Mouse (Mus musculus) forebrain, embryonic 15.5 days (tissue): ENCODE measurements at regions not wholly inside any gene's neighbourhood (a gene's known extent, or its start where the extent isn't known, plus 50 kb on each side); places are given as distances from the start of the nearest gene placed in this dataset.
A peak's percentile ranks its signal among the peaks of the same experiment; 100 is the strongest.

Experiments
- ATAC-seq: fragments of 200-750 bp; cut with Nextera tagmentation; replicated peaks from 2 replicates; pipeline ENCODE4 v1.8.0; 2017; ENCODE audit warnings: mild to moderate bottlenecking, moderate TSS enrichment, moderate library complexity
- H3K27ac ChIP-seq: fragments of 300-500 bp; sonication (generic); replicated peaks from 2 replicates; pipeline ENCODE4 v1.5.1; 2015; ENCODE audit warnings: mild to moderate bottlenecking, inconsistent platforms
- H3K27me3 ChIP-seq: fragments of 300-500 bp; sonication (generic); 2 replicates; pipeline ENCODE4 v1.6.1; 2015; ENCODE audit warnings: inconsistent platforms
- H3K36me3 ChIP-seq: fragments of 300-500 bp; sonication (generic); 2 replicates; pipeline ENCODE4 v1.6.1; 2015; ENCODE audit warnings: mild to moderate bottlenecking, inconsistent platforms
- H3K4me1 ChIP-seq: fragments of 300-500 bp; sonication (generic); 2 replicates; pipeline ENCODE4 v1.6.1; 2015; ENCODE audit warnings: inconsistent platforms
- H3K4me2 ChIP-seq: fragments of 300-500 bp; sonication (generic); replicated peaks from 2 replicates; pipeline ENCODE4 v1.6.1; 2015; ENCODE audit warnings: mild to moderate bottlenecking, inconsistent platforms
- H3K4me3 ChIP-seq: fragments of 300-500 bp; sonication (generic); 2 replicates; pipeline ENCODE4 v1.5.1; 2015; ENCODE audit warnings: mild to moderate bottlenecking, inconsistent platforms
- H3K9ac ChIP-seq: fragments of 300-500 bp; sonication (generic); replicated peaks from 2 replicates; pipeline ENCODE4 v1.6.1; 2015; ENCODE audit warnings: mild to moderate bottlenecking, inconsistent platforms
- H3K9me3 ChIP-seq: fragments of 300-500 bp; sonication (generic); 2 replicates; pipeline ENCODE4 v1.6.1; 2016; ENCODE audit warnings: inconsistent platforms
- WGBS: fragments of 180-500 bp; shearing (Covaris S2); methylation state at CpG from one replicate; pipeline ENCODE4 v1.1.7; 2015; ENCODE audit warnings: mixed read lengths; 5-methylcytosine and 5-hydroxymethylcytosine counted together

DNA sequence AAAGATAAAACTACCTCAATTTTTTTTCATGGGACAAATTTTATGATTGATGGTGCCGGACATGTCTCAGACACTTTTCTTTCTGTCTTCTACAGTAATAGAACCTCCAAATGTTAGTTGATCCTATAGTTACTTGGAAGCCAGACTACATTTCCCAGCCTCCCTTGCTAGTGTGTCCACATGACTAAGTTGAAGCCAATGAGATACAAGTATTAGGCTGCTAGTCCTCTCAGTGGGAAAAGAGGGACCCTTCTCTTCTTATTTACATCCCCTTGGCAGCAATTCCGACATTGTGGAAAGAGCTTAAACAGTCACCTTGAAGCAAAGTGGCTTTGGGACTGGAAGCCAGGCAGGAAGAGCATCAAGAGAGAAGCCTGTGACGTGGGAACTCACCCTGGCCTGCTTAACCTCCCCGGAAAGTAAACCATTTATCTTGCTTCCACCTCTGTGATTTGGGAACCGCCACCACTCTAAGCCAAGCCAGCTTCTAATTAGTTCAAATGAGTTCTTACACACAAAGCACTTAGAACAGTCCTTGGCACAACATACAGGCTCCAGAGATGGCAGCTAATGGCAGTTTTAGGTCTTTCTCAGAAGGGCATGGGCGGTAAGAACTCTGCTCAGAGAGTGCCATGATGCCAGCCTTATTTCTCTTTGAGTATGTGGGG is 241.4 kb upstream of the Gm4791 start:
- H3K4me1 ChIP-seq, result peaks cover 8% of the 10 kb centered on the region; the same call in 1 of the 2 replicates
- H3K27ac ChIP-seq, result peak overlapping the region; percentile 62
- WGBS, result 46% methylated on average over 6 of the region's 6 CpGs
- no peaks in the 10 kb centered on the region for H3K9me3 ChIP-seq
- peak; percentile 80 for ATAC-seq
- H3K27me3 ChIP-seq, result no peaks in the 10 kb centered on the region
- no peak overlapping the region for H3K9ac ChIP-seq
- H3K36me3 ChIP-seq, result no peaks in the 10 kb centered on the region
- peak overlapping the region; percentile 32 for H3K4me2 ChIP-seq
- H3K4me3 ChIP-seq, result 0 out of 2 replicates have a peak overlapping the region, but pooled peaks have one; percentile 13

DNA sequence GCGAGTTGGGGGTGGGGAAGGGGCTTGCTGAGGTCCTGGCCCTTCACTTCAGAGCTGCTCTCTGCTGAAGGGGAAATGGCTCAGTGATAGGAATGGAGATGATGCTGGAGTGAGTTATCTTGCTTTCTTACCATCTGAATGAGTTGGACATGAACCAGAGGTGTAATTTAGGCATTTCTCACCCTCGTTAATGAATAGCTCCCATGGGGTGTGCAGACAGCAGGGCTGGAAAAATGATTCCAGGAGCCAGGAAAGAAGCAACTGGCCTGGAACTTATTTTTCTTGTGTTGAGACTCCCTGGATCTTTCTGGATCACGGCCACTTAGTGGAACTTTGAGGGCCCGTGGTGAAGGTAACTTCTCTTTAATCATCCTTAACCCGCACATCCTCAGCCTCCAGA is 246.6 kb upstream of the Gm4791 start:
- no peak overlapping the region for H3K9ac ChIP-seq
- H3K36me3 ChIP-seq, result no peaks in the 10 kb centered on the region
- peaks cover 21% of the 10 kb centered on the region for H3K4me1 ChIP-seq
- no peaks in the 10 kb centered on the region for H3K9me3 ChIP-seq
- H3K4me2 ChIP-seq, result no peak overlapping the region
- H3K4me3 ChIP-seq, result no peak overlapping the region
- no peak for ATAC-seq
- H3K27ac ChIP-seq, result peak overlapping the region; percentile 16; the same call in 1 of the 2 replicates
- 35% methylated on average over 5 of the region's 5 CpGs for WGBS
- H3K27me3 ChIP-seq, result no peaks in the 10 kb centered on the region

DNA sequence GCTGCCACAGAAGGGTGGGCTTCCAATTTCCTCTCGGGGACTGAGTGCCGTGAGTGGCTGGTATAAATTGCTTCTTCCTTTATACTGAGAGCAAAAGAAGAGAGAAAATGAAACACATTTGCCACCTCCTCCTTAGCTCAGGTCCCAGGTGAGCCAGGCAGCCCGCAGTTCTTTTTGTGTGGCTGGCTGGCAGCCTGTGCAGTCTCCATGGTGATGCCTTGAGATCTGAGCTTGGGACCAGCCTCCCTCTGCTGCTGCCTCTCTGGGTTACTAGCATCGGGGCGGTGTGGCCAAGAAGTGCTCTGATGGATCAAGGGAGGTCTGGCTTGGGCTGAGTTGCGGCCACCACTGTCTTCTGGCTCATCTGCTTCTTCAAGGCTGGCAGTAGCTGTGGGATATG is 249.1 kb upstream of the Gm4791 start:
- Histone ChIP-seq H3K27ac (0 out of 2 replicates have a peak overlapping the region, but pooled peaks have one; percentile 4), H3K4me3 (no peak overlapping the region), H3K9me3 (no peaks in the 10 kb centered on the region), H3K4me2 (no peak overlapping the region), H3K4me1 (peaks cover 29% of the 10 kb centered on the region), H3K27me3 (no peaks in the 10 kb centered on the region), H3K9ac (no peak overlapping the region), H3K36me3 (no peaks in the 10 kb centered on the region)
- WGBS, result 61% methylated on average over 6 of the region's 6 CpGs
- ATAC-seq, result no peak

DNA sequence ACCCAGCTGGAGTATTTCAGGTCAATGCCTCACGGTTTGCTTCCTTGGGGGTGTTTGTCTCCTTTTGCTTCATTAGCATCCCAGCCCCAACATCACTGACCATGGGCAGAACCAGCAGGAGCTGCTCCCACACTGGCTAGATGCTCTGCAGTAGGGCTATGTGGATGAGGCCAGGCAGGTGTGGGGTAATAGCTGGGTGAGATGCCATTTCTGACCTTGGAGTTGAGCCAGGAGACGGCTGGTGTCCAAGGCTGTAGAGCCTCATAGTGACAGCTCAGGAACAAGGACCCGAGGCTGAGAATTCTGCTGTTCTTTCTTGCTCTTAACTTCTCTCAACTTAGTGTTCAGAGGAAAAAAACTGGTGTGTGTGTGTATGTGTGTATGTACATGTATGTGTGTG is 252.3 kb upstream of the Gm4791 start:
- no peaks in the 10 kb centered on the region for H3K27me3 ChIP-seq
- H3K36me3 ChIP-seq, result no peaks in the 10 kb centered on the region
- no peak overlapping the region for H3K4me2 ChIP-seq
- no peaks in the 10 kb centered on the region for H3K9me3 ChIP-seq
- no peak overlapping the region for H3K27ac ChIP-seq
- H3K9ac ChIP-seq, result no peak overlapping the region
- WGBS, result 56% methylated on average over 3 of the region's 3 CpGs
- H3K4me1 ChIP-seq, result peaks cover 21% of the 10 kb centered on the region; the same call in 1 of the 2 replicates
- no peak for ATAC-seq
- no peak overlapping the region for H3K4me3 ChIP-seq

DNA sequence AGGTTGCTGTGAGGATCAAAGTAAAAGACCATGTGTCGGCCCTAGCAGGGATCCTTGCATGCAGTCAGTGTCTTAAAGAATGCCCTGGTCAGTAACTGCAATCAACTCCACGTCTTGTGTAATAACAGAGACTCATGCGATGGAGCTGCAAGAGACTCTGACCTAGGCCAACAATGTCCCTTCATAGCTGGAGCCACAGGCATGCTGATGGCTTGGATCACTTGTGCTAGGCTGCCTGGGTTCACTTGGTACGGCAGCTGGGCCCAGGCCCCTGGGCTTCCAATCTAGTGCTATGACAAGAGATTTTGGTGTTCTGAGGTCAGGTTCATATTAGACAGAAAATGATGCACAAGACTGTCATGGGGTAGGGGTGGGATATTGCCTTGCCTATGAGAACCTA is 258.0 kb upstream of the Gm4791 start:
- H3K4me2 ChIP-seq, result no peak overlapping the region
- H3K9me3 ChIP-seq, result no peaks in the 10 kb centered on the region
- H3K27me3 ChIP-seq, result no peaks in the 10 kb centered on the region
- no peak for ATAC-seq
- no peak overlapping the region for H3K9ac ChIP-seq
- WGBS, result 87% methylated on average over 4 of the region's 4 CpGs
- no peak overlapping the region for H3K4me3 ChIP-seq
- peaks cover 32% of the 10 kb centered on the region for H3K4me1 ChIP-seq
- H3K36me3 ChIP-seq, result no peaks in the 10 kb centered on the region
- H3K27ac ChIP-seq, result no peak overlapping the region

DNA sequence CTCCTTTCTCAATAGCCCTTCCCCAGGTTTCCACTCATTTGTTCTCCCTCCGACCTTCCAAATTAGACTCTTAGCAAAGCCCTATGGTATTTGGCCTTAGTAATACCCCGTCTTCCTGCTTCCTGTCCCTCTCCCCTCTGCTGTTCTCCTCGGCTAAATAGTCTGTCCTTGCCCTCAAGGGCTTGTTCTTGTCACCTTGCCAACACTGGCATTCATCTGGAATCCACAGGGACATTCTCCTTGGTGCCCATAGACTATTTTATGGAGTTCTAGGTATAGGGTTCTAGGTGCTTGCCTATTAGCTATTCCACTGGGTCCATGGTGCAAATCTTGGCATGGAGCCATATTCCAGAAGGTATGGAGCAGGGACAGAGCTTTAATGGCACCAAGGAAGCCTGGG is 259.2 kb upstream of the Gm4791 start:
- H3K9ac ChIP-seq, result no peak overlapping the region
- H3K27ac ChIP-seq, result no peak overlapping the region
- no peaks in the 10 kb centered on the region for H3K36me3 ChIP-seq
- no peak overlapping the region for H3K4me2 ChIP-seq
- no peak for ATAC-seq
- no peaks in the 10 kb centered on the region for H3K9me3 ChIP-seq
- peaks cover 29% of the 10 kb centered on the region for H3K4me1 ChIP-seq
- no peaks in the 10 kb centered on the region for H3K27me3 ChIP-seq
- H3K4me3 ChIP-seq, result no peak overlapping the region
- 60% methylated on average over 3 of the region's 3 CpGs for WGBS

DNA sequence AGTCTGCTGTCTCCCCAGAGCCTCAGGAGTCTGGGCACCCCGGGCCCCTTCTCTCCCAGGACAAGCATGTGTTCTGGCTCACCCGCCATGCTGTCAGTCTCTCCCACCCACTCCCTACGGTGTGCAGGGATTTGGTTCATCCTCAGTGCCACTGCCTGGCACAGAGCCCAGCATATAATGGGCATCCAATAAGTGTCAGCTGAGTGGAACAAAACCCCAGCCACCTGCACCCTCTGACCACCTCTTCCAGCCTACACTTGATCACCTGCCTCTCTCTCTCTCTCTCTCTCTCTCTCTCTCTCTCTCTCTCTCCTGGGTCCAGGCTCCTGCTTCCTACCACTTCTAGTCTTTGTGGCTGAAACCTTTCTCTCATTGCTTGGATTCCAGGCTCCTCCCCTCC is 259.9 kb upstream of the Gm4791 start:
- H3K9me3 ChIP-seq, result no peaks in the 10 kb centered on the region
- no peak overlapping the region for H3K9ac ChIP-seq
- H3K27me3 ChIP-seq, result no peaks in the 10 kb centered on the region
- no peak overlapping the region for H3K4me2 ChIP-seq
- peaks cover 29% of the 10 kb centered on the region for H3K4me1 ChIP-seq
- no peaks in the 10 kb centered on the region for H3K36me3 ChIP-seq
- ATAC-seq, result peak; percentile 51; the same call in 1 of the 2 replicates
- WGBS, result 21% methylated on average over 3 of the region's 3 CpGs
- H3K27ac ChIP-seq, result no peak overlapping the region
- H3K4me3 ChIP-seq, result no peak overlapping the region

DNA sequence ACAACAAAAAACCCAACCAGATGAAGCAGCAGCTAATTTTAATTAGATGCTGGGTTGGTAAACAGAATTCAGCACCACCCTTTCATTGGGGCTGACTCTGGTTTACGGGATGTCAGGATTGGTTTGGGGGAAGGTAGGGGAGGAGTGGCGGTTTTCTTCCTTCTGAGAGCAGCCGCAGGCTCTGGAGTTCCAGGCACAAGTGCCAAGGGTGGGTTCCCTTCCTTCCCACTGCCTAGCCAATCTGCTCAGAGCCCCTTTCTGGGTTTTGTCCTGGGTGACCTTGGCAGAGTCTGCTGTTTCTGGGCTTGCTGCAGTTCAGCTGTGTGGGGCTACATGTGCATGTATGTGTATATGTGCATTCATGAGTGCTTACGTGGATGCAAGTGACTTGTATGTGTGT is 260.5 kb upstream of the Gm4791 start:
- no peak overlapping the region for H3K9ac ChIP-seq
- no peaks in the 10 kb centered on the region for H3K27me3 ChIP-seq
- H3K9me3 ChIP-seq, result no peaks in the 10 kb centered on the region
- H3K27ac ChIP-seq, result peak overlapping the region; percentile 2; the same call in 1 of the 2 replicates
- H3K4me3 ChIP-seq, result no peak overlapping the region
- 23% methylated on average over 4 of the region's 4 CpGs for WGBS
- H3K4me1 ChIP-seq, result peaks cover 29% of the 10 kb centered on the region
- no peak overlapping the region for H3K4me2 ChIP-seq
- 0 out of 2 replicates have a peak, but pooled peaks have one; percentile 29 for ATAC-seq
- H3K36me3 ChIP-seq, result no peaks in the 10 kb centered on the region

DNA sequence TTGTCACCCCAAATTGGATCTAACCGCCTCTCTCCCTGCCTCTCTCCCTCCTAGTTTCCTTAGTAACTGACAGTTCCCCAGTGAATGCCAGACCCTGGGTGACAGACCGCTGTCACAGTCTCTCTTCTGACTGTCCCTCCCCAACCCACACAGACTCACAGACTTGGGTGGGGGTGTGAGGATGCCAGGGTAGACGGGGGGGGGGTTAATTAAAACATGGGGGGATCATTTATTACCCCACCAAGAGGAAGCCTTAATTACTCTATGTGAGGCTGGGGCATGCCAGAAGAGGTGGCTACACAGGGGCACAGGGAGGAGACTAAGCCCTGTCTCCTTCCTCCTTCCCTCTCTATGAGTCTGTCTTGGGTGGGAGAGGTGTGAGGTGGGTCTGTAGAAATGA is 261.1 kb upstream of the Gm4791 start:
- WGBS, result 32% methylated on average over 3 of the region's 3 CpGs
- H3K9ac ChIP-seq, result no peak overlapping the region
- ATAC-seq, result 0 out of 2 replicates have a peak, but pooled peaks have one; percentile 30
- no peak overlapping the region for H3K4me3 ChIP-seq
- H3K9me3 ChIP-seq, result no peaks in the 10 kb centered on the region
- no peaks in the 10 kb centered on the region for H3K27me3 ChIP-seq
- no peak overlapping the region for H3K27ac ChIP-seq
- H3K4me1 ChIP-seq, result peaks cover 29% of the 10 kb centered on the region
- no peak overlapping the region for H3K4me2 ChIP-seq
- H3K36me3 ChIP-seq, result no peaks in the 10 kb centered on the region

DNA sequence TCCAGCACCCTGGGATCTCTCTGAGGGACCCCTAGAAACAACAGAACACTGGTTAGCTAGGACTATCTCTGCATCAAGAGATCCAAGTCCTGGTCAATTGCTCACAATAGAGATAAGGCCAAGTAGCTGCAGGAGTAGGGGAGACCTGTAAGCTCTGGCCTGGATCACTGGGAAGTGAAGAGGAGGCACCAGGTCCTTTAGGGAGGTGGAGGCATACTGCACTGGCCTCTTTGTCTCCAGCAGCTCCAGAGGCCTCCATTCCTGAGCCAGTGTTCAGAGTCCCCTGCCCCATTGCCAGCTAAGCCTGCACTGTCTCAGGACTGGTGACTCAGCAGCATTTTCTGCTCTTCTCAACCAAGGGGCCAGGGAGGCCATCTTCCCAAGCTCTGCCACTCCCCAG is 262.3 kb upstream of the Gm4791 start:
- no peak for ATAC-seq
- Histone ChIP-seq H3K27me3 (no peaks in the 10 kb centered on the region), H3K4me2 (no peak overlapping the region), H3K4me3 (no peak overlapping the region), H3K27ac (no peak overlapping the region), H3K4me1 (peaks cover 29% of the 10 kb centered on the region), H3K9me3 (no peaks in the 10 kb centered on the region), H3K36me3 (no peaks in the 10 kb centered on the region), H3K9ac (no peak overlapping the region)

DNA sequence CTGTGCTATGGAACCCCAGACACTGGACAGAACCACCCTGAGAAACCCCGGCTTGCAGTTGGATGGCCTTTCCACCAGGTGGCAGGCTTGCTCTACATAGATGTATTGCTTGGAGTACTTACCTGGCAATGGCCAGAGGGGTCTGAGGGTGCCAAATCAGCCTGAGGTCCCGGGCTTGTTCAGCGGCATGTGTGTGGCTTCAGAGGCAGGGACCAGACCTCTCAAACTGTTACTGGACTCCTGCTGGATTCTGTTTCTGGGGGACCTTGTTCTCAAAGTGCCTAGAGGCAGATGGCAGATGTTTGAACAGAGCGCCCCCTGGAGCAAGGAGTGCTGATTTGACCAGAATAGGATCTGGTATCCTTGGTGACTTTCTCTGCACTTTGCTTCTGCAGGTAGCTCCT is 262.9 kb upstream of the Gm4791 start:
- Histone ChIP-seq H3K27me3 (no peaks in the 10 kb centered on the region), H3K4me3 (no peak overlapping the region), H3K27ac (no peak overlapping the region), H3K9me3 (no peaks in the 10 kb centered on the region), H3K36me3 (no peaks in the 10 kb centered on the region), H3K4me1 (peaks cover 29% of the 10 kb centered on the region), H3K9ac (no peak overlapping the region), H3K4me2 (no peak overlapping the region)
- ATAC-seq, result peak; percentile 55
- WGBS, result 3% methylated on average over 4 of the region's 4 CpGs

DNA sequence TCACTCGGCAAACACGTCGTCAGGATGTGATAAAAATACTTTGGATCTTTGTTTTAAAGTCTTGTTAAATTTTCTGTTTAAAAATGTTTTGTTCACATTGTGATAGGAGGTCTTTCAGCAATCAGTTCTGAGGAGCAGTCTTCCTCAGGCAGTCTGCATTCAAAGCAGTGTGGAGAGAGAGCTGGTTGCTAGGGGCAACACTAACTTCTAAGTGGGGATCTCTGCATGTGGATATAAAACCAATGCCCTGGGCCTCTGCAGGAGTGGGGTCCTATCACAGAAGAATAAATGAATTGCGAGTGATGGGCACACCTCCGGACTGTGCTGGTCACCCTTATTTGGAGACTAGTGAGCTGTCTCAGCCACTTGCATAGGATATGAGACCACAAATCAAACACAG is 270.1 kb upstream of the Gm4791 start:
- peak; percentile 51; the same call in 1 of the 2 replicates for ATAC-seq
- WGBS, result 15% methylated on average over 5 of the region's 5 CpGs
- H3K27me3 ChIP-seq, result no peaks in the 10 kb centered on the region
- H3K4me1 ChIP-seq, result peaks cover 7% of the 10 kb centered on the region; the same call in 1 of the 2 replicates
- H3K9ac ChIP-seq, result no peak overlapping the region
- no peak overlapping the region for H3K4me2 ChIP-seq
- H3K4me3 ChIP-seq, result no peak overlapping the region
- H3K27ac ChIP-seq, result peak overlapping the region; percentile 23; the same call in 1 of the 2 replicates
- H3K36me3 ChIP-seq, result no peaks in the 10 kb centered on the region
- H3K9me3 ChIP-seq, result no peaks in the 10 kb centered on the region

DNA sequence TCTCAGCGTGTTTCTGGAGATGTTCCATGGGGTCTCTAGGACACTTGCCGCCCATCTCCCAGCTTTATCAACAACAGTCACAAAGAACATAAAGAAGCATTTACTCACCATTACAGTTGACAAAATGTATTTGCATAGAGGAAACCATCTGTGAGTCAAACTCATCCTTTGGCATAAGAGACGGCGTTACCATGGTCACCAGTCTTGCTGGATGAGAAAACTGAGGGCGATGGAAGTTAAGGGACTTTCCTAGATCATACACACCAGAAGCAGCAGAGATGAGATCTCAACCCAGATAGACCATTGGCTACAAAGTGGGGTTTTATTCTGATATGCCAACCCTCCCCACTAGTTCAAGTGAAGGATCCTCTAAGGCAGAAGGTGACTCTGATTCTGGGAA is 274.3 kb upstream of the Gm4791 start:
- H3K9ac ChIP-seq, result no peak overlapping the region
- no peak for ATAC-seq
- no peak overlapping the region for H3K27ac ChIP-seq
- no peak overlapping the region for H3K4me3 ChIP-seq
- 83% methylated on average over 5 of the region's 5 CpGs for WGBS
- no peaks in the 10 kb centered on the region for H3K36me3 ChIP-seq
- no peak overlapping the region for H3K4me2 ChIP-seq
- H3K9me3 ChIP-seq, result no peaks in the 10 kb centered on the region
- H3K4me1 ChIP-seq, result peaks cover 7% of the 10 kb centered on the region; the same call in 1 of the 2 replicates
- no peaks in the 10 kb centered on the region for H3K27me3 ChIP-seq
